Mouse (Mus musculus) embryonic fibroblast, embryonic 13.5 days (primary cell): ENCODE data around the gene Mdh2.

Experiments used
- CTCF ChIP-seq: IDR thresholded peaks from 2 replicates; pipeline ENCODE4 v1.5.1; 2011; ENCODE audit warnings: mild to moderate bottlenecking, control low read depth, low read length, moderate library complexity, borderline replicate concordance; ENCODE audit not compliant: insufficient read depth
- POLR2A ChIP-seq: IDR thresholded peaks from 2 replicates; pipeline ENCODE4 v1.6.1; 2011; ENCODE audit warnings: low read depth, mild to moderate bottlenecking, control low read depth, low read length, moderate library complexity

DNA sequence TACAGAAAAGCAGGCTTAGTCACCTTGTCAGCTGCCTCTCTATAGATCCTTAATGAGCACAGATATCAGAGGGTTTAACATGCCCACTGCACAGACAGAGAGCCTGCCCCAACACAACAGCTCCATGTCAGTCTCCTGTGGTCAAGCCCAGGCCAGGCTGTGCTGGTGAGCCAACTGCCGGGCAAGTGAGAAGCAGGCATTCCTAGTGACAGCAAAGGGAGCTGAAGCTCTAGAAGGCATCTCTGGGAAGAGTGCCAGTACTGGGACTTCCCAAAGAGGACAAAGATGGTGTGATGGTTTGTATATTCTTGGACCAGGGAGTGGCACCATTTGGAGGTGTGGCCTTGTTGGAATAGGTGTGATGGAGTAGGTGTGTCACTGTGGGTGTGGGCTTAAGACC, 27.2 kb upstream of the Mdh2 start:
- TF ChIP-seq CTCF (no peak), POLR2A (no peak)
